Mouse (Mus musculus): Measurements from ENCODE around the gene Iqgap1. TPM values are rescaled to one million over a fixed set of nuclear protein-coding genes. Genes with fewer than 3 reads are reported as not detected.
A peak's percentile ranks its signal among the peaks of the same experiment; 100 is the strongest.

Iqgap1 gene
- 99.2 and 106 TPM in 2 replicates for polyA plus RNA-seq (2015; fragmentation: Nextera tagmentation; extraction: Ambion mirVana)

DNA sequence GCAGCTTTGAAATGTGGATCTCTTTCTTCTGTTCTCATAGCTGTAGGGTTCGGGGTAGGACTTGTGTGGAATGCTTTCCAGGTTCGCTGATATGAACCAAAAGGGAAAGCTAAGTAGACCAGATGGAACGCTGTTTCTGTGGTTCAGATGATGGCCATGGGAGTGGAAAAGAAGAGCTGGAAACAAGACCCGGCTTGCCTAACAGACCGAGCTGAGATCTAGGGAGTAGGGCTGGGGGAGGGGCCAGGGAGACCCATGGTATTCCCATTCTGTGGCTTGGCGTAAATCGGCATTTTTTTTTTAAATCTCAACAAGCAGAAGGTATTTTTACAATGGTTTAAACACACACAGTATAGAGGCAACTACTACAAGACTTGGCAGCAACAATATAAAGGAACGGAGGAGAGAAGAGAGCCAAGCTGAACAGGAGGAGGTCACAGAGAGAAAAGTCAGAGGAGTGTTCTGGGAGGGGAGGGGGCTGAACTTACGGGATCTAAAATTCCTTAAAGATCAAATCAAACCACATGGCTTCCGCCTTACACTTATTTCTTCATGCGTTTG is at the start of gene Iqgap1:
Gene Iqgap1, minus strand, starts transcription at position 132 of the 561 bp plus-strand sequence.
- H3K4me2 ChIP-seq (ENCODE audit: low read depth, low read length), result no peak within 1 kb of the TSS
- no peak within 1 kb of the TSS for H3K4me3 ChIP-seq (replicated peaks; ENCODE audit: low read length)
- H3K9me3 ChIP-seq (replicated peaks; ENCODE audit: control insufficient read depth, low read length), result no peaks in the 10 kb centered on the region
- peaks cover 9% of the 10 kb centered on the region for H3K4me1 ChIP-seq (ENCODE audit: control insufficient read depth, insufficient read depth, low read length)
- H3K27ac ChIP-seq (ENCODE audit: low read length), result no peak within 1 kb of the TSS
- H3K36me3 ChIP-seq (ENCODE audit: control insufficient read depth, insufficient read depth, low read length), result no peaks in the 10 kb centered on the region
- 66% methylated on average over 11 of the region's 11 CpGs for whole genome bisulfite sequencing
- no peak for ATAC-seq (ENCODE audit: insufficient read depth, low FRiP score)
- H3K9ac ChIP-seq (ENCODE audit: low read length), result no peak within 1 kb of the TSS
- no peaks in the 10 kb centered on the region for H3K27me3 ChIP-seq (ENCODE audit: control insufficient read depth, insufficient read depth, low read length)

DNA sequence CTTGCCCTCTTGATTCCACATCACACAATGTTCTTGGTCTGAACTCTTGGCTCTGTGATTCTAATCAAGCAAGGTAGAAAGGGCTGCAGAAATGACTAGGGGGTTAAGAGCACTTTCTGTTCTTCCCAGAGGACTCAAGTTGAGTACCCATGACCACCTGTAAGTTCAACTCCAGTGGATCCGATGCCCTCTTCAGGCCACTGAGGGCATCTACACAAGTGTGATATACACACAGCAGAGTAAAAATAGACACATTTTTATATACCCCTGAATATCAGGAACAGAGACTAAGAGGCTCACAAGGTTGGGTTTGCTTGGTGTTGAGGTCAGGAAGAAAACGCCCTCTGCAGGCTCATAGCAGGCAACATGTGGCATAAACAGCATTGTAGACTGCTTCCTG is 47.9 kb upstream of the Iqgap1 start:
- H3K4me3 ChIP-seq (replicated peaks; ENCODE audit: low read length), result no peak overlapping the region
- no peak for ATAC-seq (ENCODE audit: insufficient read depth, low FRiP score)
- H3K9ac ChIP-seq (ENCODE audit: low read length), result no peak overlapping the region
- no peaks in the 10 kb centered on the region for H3K4me1 ChIP-seq (ENCODE audit: control insufficient read depth, insufficient read depth, low read length)
- H3K27me3 ChIP-seq (ENCODE audit: control insufficient read depth, insufficient read depth, low read length), result no peaks in the 10 kb centered on the region
- H3K9me3 ChIP-seq (replicated peaks; ENCODE audit: control insufficient read depth, low read length), result no peaks in the 10 kb centered on the region
- 90% methylated on average over 2 of the region's 2 CpGs for WGBS
- H3K4me2 ChIP-seq (ENCODE audit: low read depth, low read length), result no peak overlapping the region
- peaks cover 20% of the 10 kb centered on the region for H3K36me3 ChIP-seq (ENCODE audit: control insufficient read depth, insufficient read depth, low read length)
- H3K27ac ChIP-seq (ENCODE audit: low read length), result no peak overlapping the region

DNA sequence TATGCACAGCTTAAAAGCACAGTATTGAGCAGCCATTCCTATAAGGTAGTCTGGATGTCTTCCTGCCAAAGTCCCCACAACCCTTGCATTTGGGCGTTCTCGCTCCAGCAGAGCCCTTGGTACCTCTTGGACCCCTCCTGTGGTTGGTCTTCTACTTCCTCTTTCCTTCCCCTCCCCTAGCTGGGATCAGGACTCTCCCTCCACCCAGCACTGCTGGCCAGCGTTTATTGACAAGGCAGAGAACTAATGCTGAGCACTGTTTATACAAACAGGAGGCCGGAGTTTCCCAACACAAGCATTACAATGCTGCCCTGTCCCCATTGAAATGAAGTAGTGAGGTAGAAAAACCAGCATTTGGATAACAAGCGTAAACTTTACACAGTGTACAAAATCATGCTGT is 47.3 kb upstream of the Iqgap1 start:
- Histone ChIP-seq H3K36me3 (ENCODE audit: control insufficient read depth, insufficient read depth, low read length) (peaks cover 23% of the 10 kb centered on the region), H3K27me3 (ENCODE audit: control insufficient read depth, insufficient read depth, low read length) (no peaks in the 10 kb centered on the region), H3K27ac (ENCODE audit: low read length) (no peak overlapping the region), H3K9me3 (replicated peaks; ENCODE audit: control insufficient read depth, low read length) (no peaks in the 10 kb centered on the region), H3K4me2 (ENCODE audit: low read depth, low read length) (no peak overlapping the region), H3K4me3 (replicated peaks; ENCODE audit: low read length) (no peak overlapping the region), H3K9ac (ENCODE audit: low read length) (no peak overlapping the region), H3K4me1 (ENCODE audit: control insufficient read depth, insufficient read depth, low read length) (no peaks in the 10 kb centered on the region)
- 82% methylated on average over 5 of the region's 5 CpGs for WGBS
- no peak for ATAC-seq (ENCODE audit: insufficient read depth, low FRiP score)

DNA sequence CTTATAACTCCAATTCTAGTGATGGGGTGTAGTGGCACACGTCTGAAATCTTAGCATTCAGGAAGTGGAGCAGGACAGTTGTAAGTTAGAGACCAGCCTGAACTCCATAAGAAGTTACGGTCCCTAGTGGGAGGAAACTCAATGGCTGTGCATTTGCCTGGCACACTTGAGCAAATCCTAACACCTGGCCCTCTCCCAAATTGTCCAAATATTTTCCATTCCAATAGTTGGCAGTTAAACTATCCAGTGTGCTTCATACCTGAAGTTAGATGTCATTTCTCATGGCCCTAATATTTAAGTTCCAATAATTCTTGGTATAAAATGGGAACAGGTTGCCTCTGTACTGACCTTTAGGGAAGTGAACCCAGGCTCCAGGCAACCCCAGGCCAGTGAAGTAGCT is 42.9 kb upstream of the Iqgap1 start:
- Histone ChIP-seq H3K4me1 (ENCODE audit: control insufficient read depth, insufficient read depth, low read length) (peaks cover 17% of the 10 kb centered on the region; the same call in 1 of the 2 replicates), H3K4me3 (replicated peaks; ENCODE audit: low read length) (no peak overlapping the region), H3K9ac (ENCODE audit: low read length) (no peak overlapping the region), H3K27ac (ENCODE audit: low read length) (no peak overlapping the region), H3K4me2 (ENCODE audit: low read depth, low read length) (no peak overlapping the region), H3K27me3 (ENCODE audit: control insufficient read depth, insufficient read depth, low read length) (no peaks in the 10 kb centered on the region), H3K36me3 (ENCODE audit: control insufficient read depth, insufficient read depth, low read length) (peaks cover 11% of the 10 kb centered on the region; the same call in 1 of the 2 replicates), H3K9me3 (replicated peaks; ENCODE audit: control insufficient read depth, low read length) (no peaks in the 10 kb centered on the region)
- 85% methylated on average over 2 of the region's 2 CpGs for WGBS
- ATAC-seq (ENCODE audit: insufficient read depth, low FRiP score), result no peak

DNA sequence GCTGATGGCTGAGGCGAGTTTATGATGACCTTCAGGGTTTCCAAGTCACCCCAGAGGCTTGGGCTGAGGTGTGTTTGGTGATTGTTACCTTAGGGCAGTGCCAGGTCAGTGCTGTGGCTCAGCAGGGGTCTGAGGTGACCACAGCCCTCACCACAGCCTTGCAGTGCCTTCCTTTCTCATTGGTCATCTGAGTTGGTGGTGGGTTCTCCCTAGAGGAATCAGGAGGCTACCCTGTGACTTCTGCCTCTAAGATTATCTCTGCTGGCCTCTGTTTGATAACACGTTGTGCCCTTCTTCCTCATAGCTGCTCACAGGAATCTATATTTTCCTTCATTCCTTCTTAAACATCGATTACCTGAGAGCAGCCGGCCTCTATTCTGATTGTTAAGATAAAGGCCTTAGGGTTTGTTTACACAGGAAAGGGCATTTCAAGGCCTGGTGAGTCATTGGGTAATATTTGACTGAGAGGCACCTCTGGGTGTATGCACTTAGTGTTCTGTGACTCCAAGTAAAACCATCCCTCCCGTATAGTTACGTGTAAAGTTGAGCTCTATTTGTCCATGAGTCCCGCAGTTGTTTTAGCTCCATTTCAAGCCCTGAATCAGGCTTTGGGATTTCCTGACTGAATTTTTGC is 40.9 kb upstream of the Iqgap1 start:
- Histone ChIP-seq H3K9me3 (replicated peaks; ENCODE audit: control insufficient read depth, low read length) (no peaks in the 10 kb centered on the region), H3K4me1 (ENCODE audit: control insufficient read depth, insufficient read depth, low read length) (peaks cover 26% of the 10 kb centered on the region), H3K36me3 (ENCODE audit: control insufficient read depth, insufficient read depth, low read length) (0 out of 2 replicates have a peak, but pooled peaks cover 11% of the 10 kb centered on the region), H3K27me3 (ENCODE audit: control insufficient read depth, insufficient read depth, low read length) (no peaks in the 10 kb centered on the region), H3K27ac (ENCODE audit: low read length) (peak overlapping the region; percentile 87), H3K4me3 (replicated peaks; ENCODE audit: low read length) (no peak overlapping the region), H3K4me2 (ENCODE audit: low read depth, low read length) (peak overlapping the region; percentile 21; the same call in 1 of the 2 replicates), H3K9ac (ENCODE audit: low read length) (0 out of 2 replicates have a peak overlapping the region, but pooled peaks have one; percentile 49)
- peak; percentile 92; the same call in 1 of the 2 replicates for ATAC-seq (ENCODE audit: insufficient read depth, low FRiP score)
- WGBS, result 39% methylated on average over 7 of the region's 7 CpGs

DNA sequence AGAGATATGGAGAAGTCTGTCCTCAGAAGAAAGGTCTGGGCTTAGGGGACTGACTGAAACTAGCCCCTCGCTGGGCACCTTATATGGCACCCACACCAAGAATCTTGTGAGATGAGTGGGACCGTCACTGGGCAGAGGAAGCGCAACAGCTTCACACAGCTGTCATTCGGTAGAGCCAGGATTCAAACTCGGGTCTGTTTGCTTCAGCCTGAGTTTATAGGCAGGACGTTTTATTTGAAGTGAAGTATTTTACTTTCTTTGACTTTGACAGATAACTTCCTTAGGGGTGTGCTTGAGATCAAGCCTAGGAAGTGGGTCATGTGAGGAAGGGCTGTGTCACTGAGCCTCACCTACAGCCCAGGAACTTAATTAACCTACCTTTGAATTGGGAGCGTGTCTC is 39.7 kb upstream of the Iqgap1 start:
- WGBS, result 78% methylated on average over 7 of the region's 7 CpGs
- no peaks in the 10 kb centered on the region for H3K9me3 ChIP-seq (replicated peaks; ENCODE audit: control insufficient read depth, low read length)
- no peak overlapping the region for H3K9ac ChIP-seq (ENCODE audit: low read length)
- peaks cover 26% of the 10 kb centered on the region for H3K4me1 ChIP-seq (ENCODE audit: control insufficient read depth, insufficient read depth, low read length)
- H3K4me3 ChIP-seq (replicated peaks; ENCODE audit: low read length), result no peak overlapping the region
- no peaks in the 10 kb centered on the region for H3K27me3 ChIP-seq (ENCODE audit: control insufficient read depth, insufficient read depth, low read length)
- ATAC-seq (ENCODE audit: insufficient read depth, low FRiP score), result no peak
- peak overlapping the region; percentile 65; the same call in 1 of the 2 replicates for H3K27ac ChIP-seq (ENCODE audit: low read length)
- H3K36me3 ChIP-seq (ENCODE audit: control insufficient read depth, insufficient read depth, low read length), result 0 out of 2 replicates have a peak, but pooled peaks cover 11% of the 10 kb centered on the region
- H3K4me2 ChIP-seq (ENCODE audit: low read depth, low read length), result no peak overlapping the region

DNA sequence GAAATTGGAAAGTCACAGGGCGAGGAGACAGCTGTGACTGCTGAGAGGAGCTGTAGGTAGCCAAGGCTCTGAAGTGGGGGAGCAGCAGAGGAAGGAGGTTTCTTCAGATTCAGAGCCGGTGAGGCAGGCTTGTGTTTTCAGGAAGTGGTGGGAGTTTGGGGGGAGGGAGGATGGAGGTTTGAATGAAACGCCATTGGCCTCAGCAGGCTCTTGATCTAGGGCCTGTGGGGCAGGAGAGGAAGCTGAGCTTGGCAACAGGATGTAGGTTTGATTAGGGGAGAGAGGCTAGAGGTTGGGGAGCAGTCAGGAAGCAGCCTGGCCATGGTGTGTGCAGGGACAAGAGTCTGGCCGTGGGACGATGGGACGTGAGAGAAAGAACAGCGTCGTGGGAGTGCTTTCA is 39.1 kb upstream of the Iqgap1 start:
- Histone ChIP-seq H3K27me3 (ENCODE audit: control insufficient read depth, insufficient read depth, low read length) (no peaks in the 10 kb centered on the region), H3K4me1 (ENCODE audit: control insufficient read depth, insufficient read depth, low read length) (peaks cover 29% of the 10 kb centered on the region), H3K36me3 (ENCODE audit: control insufficient read depth, insufficient read depth, low read length) (0 out of 2 replicates have a peak, but pooled peaks cover 11% of the 10 kb centered on the region), H3K9me3 (replicated peaks; ENCODE audit: control insufficient read depth, low read length) (no peaks in the 10 kb centered on the region), H3K4me3 (replicated peaks; ENCODE audit: low read length) (no peak overlapping the region), H3K9ac (ENCODE audit: low read length) (peak overlapping the region; percentile 41), H3K27ac (ENCODE audit: low read length) (peak overlapping the region; percentile 61; the same call in 1 of the 2 replicates), H3K4me2 (ENCODE audit: low read depth, low read length) (no peak overlapping the region)
- 70% methylated on average over 8 of the region's 8 CpGs for WGBS
- no peak for ATAC-seq (ENCODE audit: insufficient read depth, low FRiP score)

DNA sequence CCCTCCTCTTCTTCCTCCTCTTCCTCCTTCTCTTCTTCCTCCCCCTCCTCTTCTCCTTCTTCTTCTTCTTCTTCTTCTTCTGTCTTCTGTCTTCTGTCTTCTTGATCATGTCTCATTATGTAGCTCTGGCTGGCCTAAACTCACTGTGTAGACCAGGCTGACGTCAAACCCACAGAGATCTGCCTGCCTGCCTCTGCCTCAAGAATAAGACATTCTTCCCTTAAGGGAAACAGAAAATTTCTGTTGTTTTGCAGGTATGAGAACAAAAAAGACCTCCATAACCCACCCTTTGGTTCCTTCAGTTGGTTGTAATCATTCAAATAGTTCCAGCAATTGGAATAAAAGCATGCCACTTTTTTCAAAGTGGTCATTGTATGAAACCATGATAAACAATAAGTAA is 38.4 kb upstream of the Iqgap1 start:
- WGBS, result 54% methylated on average over 1 of the region's 1 CpGs
- H3K27ac ChIP-seq (ENCODE audit: low read length), result no peak overlapping the region
- H3K9ac ChIP-seq (ENCODE audit: low read length), result no peak overlapping the region
- peaks cover 29% of the 10 kb centered on the region for H3K4me1 ChIP-seq (ENCODE audit: control insufficient read depth, insufficient read depth, low read length)
- H3K27me3 ChIP-seq (ENCODE audit: control insufficient read depth, insufficient read depth, low read length), result no peaks in the 10 kb centered on the region
- 0 out of 2 replicates have a peak, but pooled peaks cover 11% of the 10 kb centered on the region for H3K36me3 ChIP-seq (ENCODE audit: control insufficient read depth, insufficient read depth, low read length)
- no peak overlapping the region for H3K4me3 ChIP-seq (replicated peaks; ENCODE audit: low read length)
- no peak overlapping the region for H3K4me2 ChIP-seq (ENCODE audit: low read depth, low read length)
- no peaks in the 10 kb centered on the region for H3K9me3 ChIP-seq (replicated peaks; ENCODE audit: control insufficient read depth, low read length)
- no peak for ATAC-seq (ENCODE audit: insufficient read depth, low FRiP score)

DNA sequence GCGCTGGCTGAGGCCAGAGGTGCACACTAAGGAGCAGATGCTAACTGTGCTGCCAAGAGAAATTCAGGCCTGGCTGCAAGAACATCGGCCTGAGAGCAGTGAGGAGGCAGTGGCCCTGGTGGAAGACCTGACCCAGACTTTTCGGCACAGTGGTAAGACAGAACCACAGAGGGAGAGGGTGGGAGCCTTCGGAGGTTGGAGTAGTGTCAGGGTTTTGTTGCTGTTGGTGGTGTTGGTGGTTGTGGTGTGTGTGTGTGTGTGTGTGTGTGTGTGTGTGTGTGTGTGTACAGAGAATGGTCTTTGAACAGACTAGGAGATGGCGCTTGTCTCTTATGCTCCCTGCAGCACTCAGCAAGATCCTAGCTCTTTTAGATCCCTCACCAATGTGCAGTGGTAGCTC is 37.7 kb upstream of the Iqgap1 start:
- H3K9me3 ChIP-seq (replicated peaks; ENCODE audit: control insufficient read depth, low read length), result no peaks in the 10 kb centered on the region
- no peak overlapping the region for H3K4me2 ChIP-seq (ENCODE audit: low read depth, low read length)
- H3K27ac ChIP-seq (ENCODE audit: low read length), result no peak overlapping the region

More for the DNA sequence above, 37.7 kb upstream of the Iqgap1 start:
- Histone ChIP-seq H3K36me3 (ENCODE audit: control insufficient read depth, insufficient read depth, low read length) (0 out of 2 replicates have a peak, but pooled peaks cover 9% of the 10 kb centered on the region), H3K9ac (ENCODE audit: low read length) (peak overlapping the region; percentile 17; the same call in 1 of the 2 replicates), H3K27me3 (ENCODE audit: control insufficient read depth, insufficient read depth, low read length) (no peaks in the 10 kb centered on the region), H3K4me3 (replicated peaks; ENCODE audit: low read length) (no peak overlapping the region), H3K4me1 (ENCODE audit: control insufficient read depth, insufficient read depth, low read length) (peaks cover 29% of the 10 kb centered on the region)
- 88% methylated on average over 5 of the region's 5 CpGs for WGBS
- no peak for ATAC-seq (ENCODE audit: insufficient read depth, low FRiP score)
